Mouse (Mus musculus) MEL (cell line): ENCODE data around the gene Cactin.
A peak's percentile ranks its signal among the peaks of the same experiment; 100 is the strongest.

Source experiments
- CTCF ChIP-seq, 3 experiments: IDR thresholded peaks in 2 of 3; conservative IDR thresholded peaks in 1 of 3; 2 replicates each; pipeline ENCODE4 v1.5.1; 2011 to 2012; ENCODE audit warnings: low read length in 3 of 3, low read depth in 2 of 3, mild to moderate bottlenecking in 2 of 3, improper control_type of control experiment in 1 of 3, inconsistent platforms in 1 of 3, mixed read lengths in 1 of 3, moderate library complexity in 1 of 3; ENCODE audit not compliant: control insufficient read depth in 1 of 3, insufficient read depth in 1 of 3, poor library complexity in 1 of 3, severe bottlenecking in 1 of 3
- ELF1 ChIP-seq: IDR thresholded peaks from 2 replicates; pipeline ENCODE4 v1.6.1; 2014; ENCODE audit warnings: low read depth, mild to moderate bottlenecking, inconsistent platforms, low read length, improper control_type of control experiment, moderate library complexity
- EP300 ChIP-seq, 2 experiments: IDR thresholded peaks; 2 replicates each; pipeline ENCODE4 v1.6.1; 2011; ENCODE audit warnings: improper control_type of control experiment in 2 of 2, low read length in 2 of 2, low read depth in 1 of 2, mild to moderate bottlenecking in 1 of 2
- NRF1 ChIP-seq: IDR thresholded peaks from 2 replicates; pipeline ENCODE4 v1.6.1; 2014; ENCODE audit warnings: low read depth, mild to moderate bottlenecking, inconsistent platforms, low read length, improper control_type of control experiment, moderate library complexity; ENCODE audit not compliant: poor library complexity, insufficient read depth, severe bottlenecking
- POLR2A ChIP-seq, 2 experiments: IDR thresholded peaks; 2 replicates each; pipeline ENCODE4 v1.6.1; 2011 to 2012; ENCODE audit warnings: low read length in 2 of 2, mild to moderate bottlenecking in 2 of 2, control low read depth in 1 of 2, improper control_type of control experiment in 1 of 2, low read depth in 1 of 2, moderate library complexity in 1 of 2; ENCODE audit not compliant: control insufficient read depth in 1 of 2, insufficient read depth in 1 of 2, poor library complexity in 1 of 2
- POLR2AphosphoS2 ChIP-seq: IDR thresholded peaks from 2 replicates; pipeline ENCODE4 v1.6.1; 2011; ENCODE audit warnings: low read length, improper control_type of control experiment

DNA sequence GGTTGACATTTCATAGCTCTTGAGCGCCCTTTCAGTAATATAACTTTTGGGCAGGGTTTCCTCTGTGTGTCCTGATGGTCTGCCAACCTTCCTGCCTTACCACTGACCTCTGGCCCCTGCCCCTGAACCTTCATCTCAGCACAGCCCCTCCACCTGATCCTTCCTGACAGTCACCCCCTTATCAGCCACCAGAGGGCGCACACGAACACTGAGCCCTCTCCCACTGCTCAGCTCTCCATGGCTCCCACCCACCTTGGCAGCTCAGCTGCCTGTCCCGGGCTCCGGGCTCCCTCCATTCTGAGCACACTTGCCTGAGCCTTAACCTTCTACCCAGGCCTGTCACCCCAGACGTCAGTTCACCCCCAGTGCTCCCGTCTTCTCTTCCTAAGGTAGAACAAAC, 31.6 kb upstream of the Cactin start:
- TF ChIP-seq CTCF (IDR thresholded peaks at IDR 0.05 in 2 of 3, conservative IDR thresholded peaks at IDR 0.05 in 1 of 3; ENCODE audit: control insufficient read depth in 1 of 3, insufficient read depth in 1 of 3, low read depth in 2 of 3, low read length in 3 of 3, poor library complexity in 1 of 3, severe bottlenecking in 1 of 3): peak; percentile 83 to 95 (median 89)
- no peak for TF ChIP-seq ELF1
- TF ChIP-seq NRF1: no peak
- TF ChIP-seq EP300 (IDR thresholded peaks at IDR 0.05; ENCODE audit: low read depth in 1 of 2, low read length in 2 of 2): no peak
- TF ChIP-seq POLR2AphosphoS2: no peak
- no peak for TF ChIP-seq POLR2A (IDR thresholded peaks at IDR 0.05; ENCODE audit: control insufficient read depth in 1 of 2, insufficient read depth in 1 of 2, low read depth in 1 of 2, low read length in 2 of 2, poor library complexity in 1 of 2)
